Mouse (Mus musculus) testis, adult 2 months (tissue): ENCODE measurements around the gene C1qtnf5.

Experiments used
- CTCF ChIP-seq: fragments of 200-500 bp; IDR thresholded peaks from 2 replicates; pipeline ENCODE4 v1.5.1; 2012; ENCODE audit warnings: low read depth, mild to moderate bottlenecking, inconsistent platforms, low read length, moderate library complexity; ENCODE audit not compliant: control insufficient read depth, insufficient read depth, insufficient replicate concordance
- POLR2A ChIP-seq: fragments of 200-500 bp; IDR thresholded peaks from 2 replicates; pipeline ENCODE4 v1.6.1; 2012; ENCODE audit warnings: low read depth, mild to moderate bottlenecking, inconsistent platforms, low read length, moderate library complexity; ENCODE audit not compliant: control insufficient read depth

GRCm38 (mm10) chr9:44065177-44065576, 41.9 kb upstream of the C1qtnf5 start:
- TF ChIP-seq CTCF (no peak), POLR2A (no peak)
